Mouse (Mus musculus): ENCODE results near the gene Ctf2. TPM values are rescaled to one million over a fixed set of nuclear protein-coding genes. Genes with fewer than 3 reads are reported as not detected.
"Not testable (repeated sequence)": the region's sequence is repeated elsewhere in the genome, so short reads cannot be mapped to it uniquely, and the experiment has no call there.

The Ctf2 gene
- total RNA-seq, 2 experiments from 2014 or later, result not detected

- 0 out of 2 replicates have a peak, but pooled peaks have one; percentile 2 for ATAC-seq (replicated peaks; ENCODE audit: low FRiP score, poor library complexity, severe bottlenecking)
Observed at GRCm38 (mm10) chr7:127719258-127719657, 12.7 kb downstream of the Ctf2 start.

GRCm38 (mm10) chr7:127718339-127718738, 13.6 kb downstream of the Ctf2 start:
- ATAC-seq (replicated peaks; ENCODE audit: low FRiP score, poor library complexity, severe bottlenecking), result no peak

GRCm38 (mm10) chr7:127716992-127717391, 15.0 kb downstream of the Ctf2 start:
- peak; percentile 73 for ATAC-seq (replicated peaks; ENCODE audit: low FRiP score, poor library complexity, severe bottlenecking)

- no peak for ATAC-seq (replicated peaks; ENCODE audit: low FRiP score, poor library complexity, severe bottlenecking)
Observed at GRCm38 (mm10) chr7:127714816-127715215, 17.1 kb downstream of the Ctf2 start.

GRCm38 (mm10) chr7:127712461-127713385, 19.2 kb downstream of the Ctf2 start, which contains the start of gene Ctf1:
TSS of gene Ctf1 (plus strand) at chr7:127712736.
- ATAC-seq (replicated peaks; ENCODE audit: low FRiP score, poor library complexity, severe bottlenecking), result no peak

GRCm38 (mm10) chr7:127711456-127711855, 20.5 kb downstream of the Ctf2 start:
- no peak for ATAC-seq (replicated peaks; ENCODE audit: low FRiP score, poor library complexity, severe bottlenecking)

- ATAC-seq (replicated peaks; ENCODE audit: low FRiP score, poor library complexity, severe bottlenecking), result no peak
Observed at GRCm38 (mm10) chr7:127711031-127711430, 20.9 kb downstream of the Ctf2 start.

- ATAC-seq (replicated peaks; ENCODE audit: low FRiP score, poor library complexity, severe bottlenecking), result no peak
Observed at GRCm38 (mm10) chr7:127709261-127709979, 22.5 kb downstream of the Ctf2 start.

GRCm38 (mm10) chr7:127708207-127709078, 23.5 kb downstream of the Ctf2 start, which contains the start of gene Bcl7c:
TSS of gene Bcl7c (minus strand) at chr7:127708933.
- peak; percentile 86 for ATAC-seq (replicated peaks; ENCODE audit: low FRiP score, poor library complexity, severe bottlenecking)

GRCm38 (mm10) chr7:127707957-127708206, 24.1 kb downstream of the Ctf2 start:
- ATAC-seq (replicated peaks; ENCODE audit: low FRiP score, poor library complexity, severe bottlenecking), result no peak; the same call in 1 of the 2 replicates

GRCm38 (mm10) chr7:127707045-127707956, 24.7 kb downstream of the Ctf2 start:
- no peak; the same call in 1 of the 2 replicates for ATAC-seq (replicated peaks; ENCODE audit: low FRiP score, poor library complexity, severe bottlenecking)

GRCm38 (mm10) chr7:127705706-127706105, 26.3 kb downstream of the Ctf2 start:
- no peak for ATAC-seq (replicated peaks; ENCODE audit: low FRiP score, poor library complexity, severe bottlenecking)

GRCm38 (mm10) chr7:127704598-127704997, 27.4 kb downstream of the Ctf2 start:
- no peak for ATAC-seq (replicated peaks; ENCODE audit: low FRiP score, poor library complexity, severe bottlenecking)

GRCm38 (mm10) chr7:127703561-127704178, 28.3 kb downstream of the Ctf2 start:
- ATAC-seq (replicated peaks; ENCODE audit: low FRiP score, poor library complexity, severe bottlenecking), result no peak

- ATAC-seq (replicated peaks; ENCODE audit: low FRiP score, poor library complexity, severe bottlenecking), result no peak
Observed at GRCm38 (mm10) chr7:127700712-127701331, 31.1 kb downstream of the Ctf2 start.

- no peak for ATAC-seq (replicated peaks; ENCODE audit: low FRiP score, poor library complexity, severe bottlenecking)
Observed at GRCm38 (mm10) chr7:127698986-127699385, 33.0 kb downstream of the Ctf2 start.

- ATAC-seq (replicated peaks; ENCODE audit: low FRiP score, poor library complexity, severe bottlenecking), result not testable (repeated sequence)
Observed at GRCm38 (mm10) chr7:127693730-127694129, 38.2 kb downstream of the Ctf2 start.

GRCm38 (mm10) chr7:127693290-127693689, 38.7 kb downstream of the Ctf2 start:
- peak; percentile 49; the same call in 1 of the 2 replicates for ATAC-seq (replicated peaks; ENCODE audit: low FRiP score, poor library complexity, severe bottlenecking)

Measured in erythroid progenitor cell, adult 5-6 weeks (primary cell).